Mouse (Mus musculus) hindbrain, embryonic 15.5 days (tissue): Measurements from ENCODE around the gene Ndufaf2. TPM values are rescaled to one million over a fixed set of nuclear protein-coding genes. Genes with fewer than 3 reads are reported as not detected.

Experiments
- ATAC-seq: fragments of 200-750 bp; cut with Nextera tagmentation; 2 replicates; pipeline ENCODE4 v1.8.0; 2017; ENCODE audit warnings: low read depth, moderate number of reproducible peaks, moderate TSS enrichment; ENCODE audit not compliant: low FRiP score
- H3K27ac ChIP-seq: fragments of 300-500 bp; sonication (generic); replicated peaks from 2 replicates; pipeline ENCODE4 v1.5.1; 2015; ENCODE audit warnings: mild to moderate bottlenecking, inconsistent platforms
- H3K27me3 ChIP-seq: fragments of 300-500 bp; sonication (generic); 2 replicates; pipeline ENCODE4 v1.6.1; 2015; ENCODE audit warnings: control low read depth, inconsistent platforms
- H3K36me3 ChIP-seq: fragments of 300-500 bp; sonication (generic); 2 replicates; pipeline ENCODE4 v1.6.1; 2015; ENCODE audit warnings: control low read depth, inconsistent platforms
- H3K4me1 ChIP-seq: fragments of 300-500 bp; sonication (generic); replicated peaks from 2 replicates; pipeline ENCODE4 v1.6.1; 2015; ENCODE audit warnings: control low read depth, inconsistent platforms
- H3K4me2 ChIP-seq: fragments of 300-500 bp; sonication (generic); 2 replicates; pipeline ENCODE4 v1.6.1; 2015; ENCODE audit warnings: moderate library complexity, mild to moderate bottlenecking, inconsistent platforms
- H3K4me3 ChIP-seq: fragments of 300-500 bp; sonication (generic); 2 replicates; pipeline ENCODE4 v1.5.1; 2015; ENCODE audit warnings: mild to moderate bottlenecking, inconsistent platforms
- H3K9ac ChIP-seq: fragments of 300-500 bp; sonication (generic); 2 replicates; pipeline ENCODE4 v1.6.1; 2015; ENCODE audit warnings: inconsistent platforms
- H3K9me3 ChIP-seq: fragments of 300-500 bp; sonication (generic); 2 replicates; pipeline ENCODE4 v1.6.1; 2016; ENCODE audit warnings: control low read depth, inconsistent platforms
- WGBS: fragments of 180-500 bp; shearing (Covaris S2); methylation state at CpG from one replicate; pipeline ENCODE4 v1.1.7; 2015; 5-methylcytosine and 5-hydroxymethylcytosine counted together
- polyA plus RNA-seq: library from polyadenylated mRNA; unstranded; fragments of >200 nt; fragmentation: Nextera tagmentation; extraction: Ambion mirVana; gene quantifications from 2 replicates; pipeline ENCODE4 v1.2.1, GENCODE M21; 2015

Ndufaf2 gene
- polyA plus RNA-seq, 1 experiment from 2014 or later: 79.3 TPM

- H3K36me3 ChIP-seq: peaks cover 38% of the 10 kb centered on the region
- H3K9me3 ChIP-seq: no peaks in the 10 kb centered on the region
- no peak for ATAC-seq
- no peak overlapping the region for H3K9ac ChIP-seq
- H3K4me2 ChIP-seq: no peak overlapping the region
- WGBS: 100% methylated on average over 1 of the region's 1 CpGs
- H3K4me3 ChIP-seq: no peak overlapping the region
- H3K4me1 ChIP-seq: no peaks in the 10 kb centered on the region
- no peak overlapping the region for H3K27ac ChIP-seq
- H3K27me3 ChIP-seq: no peaks in the 10 kb centered on the region
Measured at GRCm38 (mm10) chr13:108170002-108170401, 11.6 kb upstream of the Ndufaf2 start.

- H3K27me3 ChIP-seq: no peaks in the 10 kb centered on the region
- H3K4me2 ChIP-seq: no peak overlapping the region
- ATAC-seq: no peak
- H3K27ac ChIP-seq: no peak overlapping the region
- peaks cover 3% of the 10 kb centered on the region for H3K4me1 ChIP-seq
- 87% methylated on average over 3 of the region's 3 CpGs for WGBS
- peaks cover 7% of the 10 kb centered on the region for H3K36me3 ChIP-seq
- no peak overlapping the region for H3K9ac ChIP-seq
- no peak overlapping the region for H3K4me3 ChIP-seq
- H3K9me3 ChIP-seq: no peaks in the 10 kb centered on the region
Measured at GRCm38 (mm10) chr13:108164621-108165020, 6.2 kb upstream of the Ndufaf2 start.

- 87% methylated on average over 9 of the region's 9 CpGs for WGBS
- no peaks in the 10 kb centered on the region for H3K9me3 ChIP-seq
- peaks cover 5% of the 10 kb centered on the region for H3K36me3 ChIP-seq
- no peak overlapping the region for H3K9ac ChIP-seq
- H3K27me3 ChIP-seq: no peaks in the 10 kb centered on the region
- H3K4me3 ChIP-seq: no peak overlapping the region
- ATAC-seq: no peak
- H3K27ac ChIP-seq: no peak overlapping the region
- H3K4me1 ChIP-seq: peaks cover 8% of the 10 kb centered on the region
- no peak overlapping the region for H3K4me2 ChIP-seq
Measured at GRCm38 (mm10) chr13:108163912-108164311, 5.5 kb upstream of the Ndufaf2 start.

- Histone ChIP-seq H3K9me3 (no peaks in the 10 kb centered on the region), H3K4me2 (peak overlapping the region; percentile 72), H3K27me3 (no peaks in the 10 kb centered on the region), H3K4me3 (no peak overlapping the region), H3K9ac (no peak overlapping the region; the same call in 1 of the 2 replicates), H3K4me1 (peaks cover 18% of the 10 kb centered on the region), H3K36me3 (peaks cover 5% of the 10 kb centered on the region), H3K27ac (no peak overlapping the region)
- no peak for ATAC-seq
- 67% methylated on average over 7 of the region's 7 CpGs for WGBS
Measured at GRCm38 (mm10) chr13:108159963-108160362, 1.5 kb upstream of the Ndufaf2 start.

- H3K9ac ChIP-seq: peak overlapping the region; percentile 63
Measured at GRCm38 (mm10) chr13:108159241-108159575, 785 bp upstream of the Ndufaf2 start.

GRCm38 (mm10) chr13:108157732-108158464, 525 bp downstream of the Ndufaf2 start:
- Histone ChIP-seq H3K9me3 (no peaks in the 10 kb centered on the region), H3K27ac (peak overlapping the region; percentile 62), H3K27me3 (no peaks in the 10 kb centered on the region), H3K36me3 (peaks cover 5% of the 10 kb centered on the region), H3K4me2 (peak overlapping the region; percentile 72), H3K4me1 (peaks cover 18% of the 10 kb centered on the region), H3K9ac (peak overlapping the region; percentile 51), H3K4me3 (peak overlapping the region; percentile 85)
- 3% methylated on average over 42 of the region's 42 CpGs for WGBS
- no peak; the same call in 1 of the 2 replicates for ATAC-seq

More at GRCm38 (mm10) chr13:108159241-108159575, 785 bp upstream of the Ndufaf2 start:
- 5% methylated on average over 8 of the region's 8 CpGs for WGBS
- Histone ChIP-seq H3K27ac (no peak overlapping the region), H3K4me1 (peaks cover 18% of the 10 kb centered on the region), H3K9me3 (no peaks in the 10 kb centered on the region), H3K27me3 (no peaks in the 10 kb centered on the region), H3K4me3 (peak overlapping the region; percentile 85), H3K36me3 (peaks cover 5% of the 10 kb centered on the region), H3K4me2 (peak overlapping the region; percentile 72)
- no peak for ATAC-seq

- Histone ChIP-seq H3K4me1 (peaks cover 18% of the 10 kb centered on the region), H3K9ac (no peak overlapping the region), H3K4me2 (peak overlapping the region; percentile 72; the same call in 1 of the 2 replicates), H3K27ac (no peak overlapping the region), H3K27me3 (no peaks in the 10 kb centered on the region), H3K9me3 (no peaks in the 10 kb centered on the region), H3K36me3 (peaks cover 5% of the 10 kb centered on the region), H3K4me3 (peak overlapping the region; percentile 85; the same call in 1 of the 2 replicates)
- no peak for ATAC-seq
- 79% methylated on average over 2 of the region's 2 CpGs for WGBS
Measured at GRCm38 (mm10) chr13:108157156-108157555, 1.3 kb downstream of the Ndufaf2 start.

GRCm38 (mm10) chr13:108152650-108153372, 5.6 kb downstream of the Ndufaf2 start:
- H3K4me3 ChIP-seq: no peak overlapping the region

GRCm38 (mm10) chr13:108151782-108152181, 6.6 kb downstream of the Ndufaf2 start:
- ATAC-seq: no peak
- Histone ChIP-seq H3K9me3 (no peaks in the 10 kb centered on the region), H3K27ac (no peak overlapping the region), H3K4me2 (no peak overlapping the region), H3K4me3 (no peak overlapping the region), H3K9ac (no peak overlapping the region), H3K36me3 (no peaks in the 10 kb centered on the region), H3K4me1 (no peaks in the 10 kb centered on the region), H3K27me3 (no peaks in the 10 kb centered on the region)

More at GRCm38 (mm10) chr13:108152650-108153372, 5.6 kb downstream of the Ndufaf2 start:
- Histone ChIP-seq H3K9me3 (no peaks in the 10 kb centered on the region), H3K27ac (no peak overlapping the region), H3K4me1 (peaks cover 7% of the 10 kb centered on the region; the same call in 1 of the 2 replicates), H3K27me3 (no peaks in the 10 kb centered on the region), H3K36me3 (no peaks in the 10 kb centered on the region), H3K9ac (no peak overlapping the region), H3K4me2 (no peak overlapping the region)
- WGBS: 64% methylated on average over 8 of the region's 8 CpGs
- peak; percentile 67; the same call in 1 of the 2 replicates for ATAC-seq

- no peak overlapping the region for H3K9ac ChIP-seq
- no peak for ATAC-seq
- H3K9me3 ChIP-seq: no peaks in the 10 kb centered on the region
- no peaks in the 10 kb centered on the region for H3K27me3 ChIP-seq
- no peak overlapping the region for H3K4me3 ChIP-seq
- no peak overlapping the region for H3K27ac ChIP-seq
- no peaks in the 10 kb centered on the region for H3K36me3 ChIP-seq
- H3K4me2 ChIP-seq: no peak overlapping the region
- 94% methylated on average over 8 of the region's 8 CpGs for WGBS
- no peaks in the 10 kb centered on the region for H3K4me1 ChIP-seq
Measured at GRCm38 (mm10) chr13:108144086-108144485, 14.3 kb downstream of the Ndufaf2 start.

GRCm38 (mm10) chr13:108138403-108138977, 19.9 kb downstream of the Ndufaf2 start:
- H3K9me3 ChIP-seq: no peaks in the 10 kb centered on the region
- 85% methylated on average over 5 of the region's 5 CpGs for WGBS
- H3K4me2 ChIP-seq: no peak overlapping the region
- no peak overlapping the region for H3K4me3 ChIP-seq
- no peaks in the 10 kb centered on the region for H3K27me3 ChIP-seq
- no peak for ATAC-seq
- H3K36me3 ChIP-seq: no peaks in the 10 kb centered on the region
- H3K27ac ChIP-seq: no peak overlapping the region
- no peak overlapping the region for H3K9ac ChIP-seq
- H3K4me1 ChIP-seq: no peaks in the 10 kb centered on the region

- no peaks in the 10 kb centered on the region for H3K4me1 ChIP-seq
- WGBS: 84% methylated on average over 6 of the region's 6 CpGs
- no peak for ATAC-seq
Measured at GRCm38 (mm10) chr13:108135617-108136016, 22.8 kb downstream of the Ndufaf2 start.

More at GRCm38 (mm10) chr13:108135617-108136016, 22.8 kb downstream of the Ndufaf2 start:
- H3K4me3 ChIP-seq: no peak overlapping the region
- H3K27ac ChIP-seq: no peak overlapping the region
- H3K4me2 ChIP-seq: no peak overlapping the region
- no peaks in the 10 kb centered on the region for H3K27me3 ChIP-seq
- no peak overlapping the region for H3K9ac ChIP-seq
- H3K9me3 ChIP-seq: no peaks in the 10 kb centered on the region
- no peaks in the 10 kb centered on the region for H3K36me3 ChIP-seq
